Mouse (Mus musculus) spleen, postnatal 14 days (tissue): Measurements from ENCODE around the gene Gas2.

Experiments
- DNase-seq, 2 experiments: peaks; one replicate each; pipeline ENCODE4 v3.0.0; 2021 to 2022; ENCODE audit warnings: low spot score in 2 of 2

The Gas2 gene

GRCm38 (mm10) chr7:51880121-51880520 lies 18.3 kb downstream of the Gas2 start:
- no peak for DNase-seq

GRCm38 (mm10) chr7:51885345-51885744 lies 23.5 kb downstream of the Gas2 start:
- DNase-seq, result no peak

GRCm38 (mm10) chr7:51887678-51888567 lies 26.1 kb downstream of the Gas2 start:
- DNase-seq, result no peak

GRCm38 (mm10) chr7:51889601-51890000 lies 27.8 kb downstream of the Gas2 start:
- DNase-seq, result no peak

DNA sequence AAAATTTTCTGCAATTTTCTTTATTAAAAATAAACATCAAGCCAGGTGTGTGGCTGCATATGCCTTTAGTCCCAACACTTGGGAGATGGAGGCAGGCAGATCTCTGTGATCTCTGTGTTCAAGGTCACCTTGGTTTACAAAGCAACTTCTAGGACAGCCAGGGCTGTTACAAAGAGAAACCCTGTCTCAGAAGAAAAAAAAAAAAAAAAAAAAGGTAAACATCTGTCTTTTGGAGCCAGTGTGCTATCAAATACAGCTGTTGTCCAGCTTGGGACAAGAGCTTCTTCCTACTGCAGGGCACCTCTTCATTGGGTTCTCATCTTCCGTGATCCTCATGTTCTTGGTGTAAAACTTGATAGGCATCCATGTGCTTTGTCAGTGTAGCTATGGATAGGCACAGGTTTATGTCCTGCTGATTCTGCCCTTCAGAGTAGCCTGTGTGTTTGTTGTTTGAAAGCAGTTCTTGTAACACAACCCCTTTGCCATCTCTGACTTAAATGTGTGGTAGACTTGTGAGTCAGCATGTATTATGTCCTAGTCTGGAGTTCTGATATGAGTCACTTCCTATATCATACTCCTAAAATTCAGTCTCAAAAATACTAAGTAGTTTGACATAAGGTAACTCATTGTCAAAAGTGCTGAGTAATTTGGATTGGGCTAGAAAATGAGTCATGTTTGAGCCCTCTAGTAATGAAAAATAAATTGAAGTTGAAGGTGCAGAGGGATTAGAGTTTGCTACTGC lies 30.6 kb downstream of the Gas2 start:
- no peak for DNase-seq

DNA sequence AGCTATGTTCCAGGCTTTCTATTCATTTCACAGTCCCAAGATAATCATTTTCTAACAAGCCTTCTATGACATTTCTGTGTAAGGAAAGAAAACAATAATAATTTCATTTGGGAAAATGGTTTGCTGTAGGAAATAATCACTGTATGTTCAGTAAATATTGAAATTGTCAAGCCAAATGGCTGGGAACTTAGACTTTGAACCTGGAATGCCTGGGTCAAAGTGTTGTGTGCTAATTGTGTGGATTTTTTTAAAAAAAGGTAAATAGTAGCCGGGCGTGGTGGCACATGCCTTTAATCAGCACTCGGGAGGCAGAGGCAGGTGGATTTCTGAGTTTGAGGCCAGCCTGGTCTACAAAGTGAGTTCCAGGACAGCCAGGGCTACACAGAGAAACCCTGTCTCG lies 31.2 kb downstream of the Gas2 start:
- DNase-seq, result no peak

- DNase-seq, result no peak
Observed at GRCm38 (mm10) chr7:51894133-51894801, 32.5 kb downstream of the Gas2 start.

- DNase-seq, result no peak
Observed at GRCm38 (mm10) chr7:51894939-51895338, 33.1 kb downstream of the Gas2 start.

DNA sequence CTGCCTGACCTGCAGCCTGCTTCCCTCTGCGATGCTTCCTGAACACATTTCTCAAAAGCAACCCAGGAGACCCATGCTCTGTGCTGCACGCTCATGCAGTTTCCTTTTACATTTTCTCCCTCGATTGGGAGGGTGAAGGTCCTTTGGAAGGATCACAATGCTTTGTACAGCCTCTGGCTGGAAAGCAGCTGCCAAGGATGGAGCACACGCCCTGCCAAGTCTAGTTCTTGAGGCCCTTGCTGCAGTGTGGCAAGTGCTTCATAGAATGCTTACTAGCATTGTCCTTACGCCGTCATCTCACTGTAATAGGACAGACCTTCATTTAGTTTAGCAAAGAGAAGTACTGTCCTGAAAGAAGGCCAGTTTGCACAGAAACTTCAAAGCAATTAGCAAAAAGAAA lies 37.3 kb downstream of the Gas2 start:
- no peak for DNase-seq

DNA sequence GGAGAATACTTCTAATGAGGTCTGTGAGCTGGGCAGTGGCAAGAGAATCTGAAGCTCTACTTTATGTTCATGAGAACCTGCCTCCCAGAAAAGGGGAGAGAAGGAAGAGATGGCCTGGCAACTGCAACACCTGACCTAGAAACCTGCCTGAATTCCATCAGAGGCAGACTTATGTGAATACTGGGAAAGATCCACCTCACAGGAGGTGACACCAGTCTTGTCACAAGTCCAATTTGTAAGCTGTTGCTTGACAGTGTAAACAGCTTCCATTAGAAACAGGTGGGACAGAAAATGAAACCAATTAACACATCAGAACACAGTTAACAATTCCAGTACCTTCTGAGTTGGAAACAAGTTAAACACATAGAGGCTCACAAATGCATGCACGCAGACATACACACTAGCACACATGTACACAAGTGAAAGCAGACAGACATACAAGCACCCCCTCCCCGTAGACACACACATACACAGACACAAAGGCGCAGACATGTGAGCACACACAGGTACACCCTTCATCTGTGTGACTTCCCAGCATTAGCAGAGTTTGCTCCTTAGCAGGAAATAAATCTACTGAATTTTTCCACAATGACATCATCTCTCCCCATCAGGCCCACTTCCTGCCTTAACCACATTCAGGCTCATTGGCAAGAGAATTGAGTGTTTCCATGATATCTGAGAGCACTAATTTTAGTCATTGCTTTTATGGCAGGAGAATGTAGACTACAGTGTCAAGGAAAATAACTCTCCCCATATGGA lies 51.7 kb downstream of the Gas2 start:
- DNase-seq, result no peak

- no peak for DNase-seq
Observed at GRCm38 (mm10) chr7:51914132-51914531, 52.3 kb downstream of the Gas2 start.

DNA sequence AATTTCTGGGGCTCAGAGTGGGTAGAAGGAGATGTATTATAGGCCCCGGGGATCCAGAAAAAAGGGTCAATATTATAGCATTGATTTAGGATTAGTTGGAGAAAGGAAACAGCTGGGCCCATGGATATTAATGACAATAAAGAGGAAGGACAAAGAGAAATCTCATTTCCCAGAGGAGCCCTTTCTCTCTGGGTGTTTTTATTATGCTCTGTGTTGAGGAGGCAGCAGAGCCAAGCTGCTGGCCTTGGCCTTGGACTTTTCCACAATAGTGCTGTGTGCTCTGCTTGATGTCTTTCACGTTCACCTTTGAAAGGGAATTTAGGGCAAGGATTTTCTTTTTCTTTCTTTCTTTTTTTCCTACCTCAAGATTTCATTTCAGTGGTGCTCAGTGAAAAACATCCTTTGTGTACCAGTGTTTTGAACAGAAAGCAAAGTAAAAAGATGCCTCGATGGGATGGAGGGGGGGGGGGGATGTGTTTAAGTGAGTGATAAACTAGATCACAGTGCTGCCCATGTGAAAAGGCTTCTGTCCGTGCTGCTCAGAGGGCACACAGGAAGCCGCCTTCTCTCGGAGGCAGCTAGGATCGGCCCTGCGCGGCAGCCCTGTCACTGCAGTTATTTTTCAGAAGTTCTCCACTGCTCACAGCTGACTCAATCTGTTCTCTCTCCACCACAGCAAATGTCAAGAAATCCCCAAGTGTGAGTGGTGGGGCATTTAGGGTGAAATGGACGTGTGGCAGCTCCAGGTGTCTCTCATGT lies 67.1 kb downstream of the Gas2 start:
- no peak for DNase-seq

DNA sequence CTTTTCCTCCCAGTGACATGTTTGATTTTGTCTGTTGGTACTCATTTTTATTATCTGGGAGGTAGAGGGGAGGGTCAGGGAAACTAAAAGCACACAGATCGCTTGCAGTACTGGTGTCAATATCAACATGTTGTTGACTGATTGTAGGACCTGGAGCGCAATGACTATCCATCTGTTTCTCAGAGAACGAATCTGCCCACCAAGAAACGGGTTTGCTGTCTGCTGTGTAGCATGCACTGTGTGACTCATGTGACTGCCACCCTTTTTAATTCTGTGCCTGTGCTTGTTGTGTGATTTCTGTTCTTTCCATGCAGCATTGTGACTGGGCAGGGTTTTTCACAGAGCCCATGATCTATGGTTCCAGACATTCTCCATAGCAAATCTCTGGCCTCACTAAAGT lies 69.4 kb downstream of the Gas2 start:
- no peak for DNase-seq

DNA sequence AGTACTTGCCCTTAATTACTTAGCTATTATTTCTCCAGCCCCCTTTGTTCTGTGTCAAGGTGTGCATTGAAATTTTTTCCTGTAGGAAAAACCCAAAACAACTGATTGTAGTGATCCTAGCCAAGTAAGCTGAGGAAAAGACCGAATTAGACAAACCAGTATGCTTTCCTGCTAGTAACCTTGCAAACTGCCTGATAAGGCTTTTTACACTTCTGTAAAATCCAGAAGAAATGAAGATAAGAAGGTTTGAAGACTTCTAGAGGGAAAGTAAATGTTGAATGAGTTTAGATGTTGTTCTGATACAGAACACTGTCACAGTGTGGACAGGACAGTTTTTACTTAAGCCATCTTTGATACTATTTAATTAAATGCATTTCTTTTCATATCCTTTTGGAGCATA lies 75.5 kb downstream of the Gas2 start:
- no peak for DNase-seq

- DNase-seq, result no peak
Observed at GRCm38 (mm10) chr7:51940461-51940860, 78.6 kb downstream of the Gas2 start.

- DNase-seq, result no peak
Observed at GRCm38 (mm10) chr7:51955424-51956041, 93.7 kb downstream of the Gas2 start.

- DNase-seq, result no peak
Observed at GRCm38 (mm10) chr7:51957766-51958165, 96.0 kb downstream of the Gas2 start.

DNA sequence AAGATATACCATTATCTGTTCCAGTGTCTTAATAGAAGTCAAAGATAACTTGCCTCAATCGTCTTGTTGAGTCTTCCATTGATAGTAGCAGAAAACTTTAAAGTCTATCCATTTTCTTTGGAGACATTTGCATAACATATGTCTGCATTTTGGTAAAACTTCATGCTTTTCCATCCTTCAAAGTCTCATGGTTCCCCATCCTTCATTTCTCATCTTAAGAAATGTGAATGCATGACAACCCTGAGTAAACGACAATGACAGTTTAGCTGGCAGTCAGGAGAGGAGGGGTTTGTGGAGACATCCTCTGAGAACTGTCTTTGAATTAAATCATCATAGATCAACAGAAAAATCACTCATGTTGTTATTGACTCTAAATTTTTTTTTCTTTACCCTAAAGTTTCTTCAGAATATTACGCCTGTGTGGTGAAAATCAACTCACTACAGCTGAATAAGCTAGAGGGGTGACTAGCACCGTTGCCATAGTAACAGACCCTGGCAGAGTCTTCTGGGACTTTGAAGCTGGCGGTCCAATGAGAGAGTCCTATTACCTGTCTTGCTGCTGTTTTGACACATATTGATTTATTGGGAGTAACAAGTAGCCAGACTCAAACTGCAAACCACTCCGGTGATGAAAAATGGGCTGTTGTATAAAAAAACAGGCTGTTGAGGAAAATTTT lies 99.0 kb downstream of the Gas2 start:
- DNase-seq, result no peak

GRCm38 (mm10) chr7:51962219-51962952 lies 100.6 kb downstream of the Gas2 start:
- DNase-seq, result no peak
